Mouse (Mus musculus) heart, embryonic 14.5 days (tissue): ENCODE data around the gene Zgrf1. TPM values are rescaled to one million over a fixed set of nuclear protein-coding genes. Genes with fewer than 3 reads are reported as not detected.

Source experiments
- ATAC-seq: fragments of 200-750 bp; cut with Nextera tagmentation; 2 replicates; pipeline ENCODE4 v1.8.0; 2017; ENCODE audit warnings: low read depth, moderate TSS enrichment; ENCODE audit not compliant: insufficient number of reproducible peaks, insufficient read depth, low FRiP score
- H3K27ac ChIP-seq, 2 experiments: fragments of 200-500 bp in 1 of 2; fragments of 300-500 bp in 1 of 2; sonication (generic) in 1 of 2; replicated peaks in 1 of 2; 2 replicates each; pipeline ENCODE4 v1.5.1; 2012 to 2014; ENCODE audit warnings: low read depth in 2 of 2, low read length in 2 of 2, control low read depth in 1 of 2, mild to moderate bottlenecking in 1 of 2, mixed read lengths in 1 of 2; ENCODE audit not compliant: control insufficient read depth in 1 of 2, insufficient read depth in 1 of 2
- H3K27me3 ChIP-seq: fragments of 300-500 bp; sonication (generic); 2 replicates; pipeline ENCODE4 v1.6.1; 2014; ENCODE audit warnings: mild to moderate bottlenecking, low read length, control low read depth; ENCODE audit not compliant: control insufficient read depth, insufficient read depth
- H3K36me3 ChIP-seq: fragments of 300-500 bp; sonication (generic); 2 replicates; pipeline ENCODE4 v1.6.1; 2014; ENCODE audit warnings: mild to moderate bottlenecking, control low read depth, low read length, mixed read lengths; ENCODE audit not compliant: control insufficient read depth, insufficient read depth
- H3K4me1 ChIP-seq, 2 experiments: fragments of 200-500 bp in 1 of 2; fragments of 300-500 bp in 1 of 2; sonication (generic) in 1 of 2; 2 replicates each; pipeline ENCODE4 v1.6.1; 2012 to 2014; ENCODE audit warnings: low read length in 2 of 2, control low read depth in 1 of 2, mixed read lengths in 1 of 2; ENCODE audit not compliant: control insufficient read depth in 2 of 2, insufficient read depth in 2 of 2
- H3K4me2 ChIP-seq: fragments of 300-500 bp; sonication (generic); 2 replicates; pipeline ENCODE4 v1.6.1; 2014; ENCODE audit warnings: mild to moderate bottlenecking, low read length
- H3K4me3 ChIP-seq, 2 experiments: fragments of 200-500 bp in 1 of 2; fragments of 300-500 bp in 1 of 2; sonication (generic) in 1 of 2; 2 replicates each; pipeline ENCODE4 v1.5.1; 2012 to 2014; ENCODE audit warnings: low read length in 2 of 2, mild to moderate bottlenecking in 2 of 2, control low read depth in 1 of 2, low read depth in 1 of 2, moderate library complexity in 1 of 2; ENCODE audit not compliant: control insufficient read depth in 1 of 2, insufficient read depth in 1 of 2
- H3K9ac ChIP-seq: fragments of 300-500 bp; sonication (generic); 2 replicates; pipeline ENCODE4 v1.6.1; 2014; ENCODE audit warnings: mild to moderate bottlenecking, low read length
- H3K9me3 ChIP-seq: fragments of 300-500 bp; sonication (generic); 2 replicates; pipeline ENCODE4 v1.6.1; 2016; ENCODE audit warnings: low read length, control low read depth; ENCODE audit not compliant: control insufficient read depth
- WGBS: fragments of 180-500 bp; shearing (Covaris S2); extraction: QIAGEN DNeasy Blood & Tissue Kit; methylation state at CpG from one replicate; pipeline ENCODE4 v1.1.7; 2014; 5-methylcytosine and 5-hydroxymethylcytosine counted together
- polyA plus RNA-seq: library from polyadenylated mRNA; unstranded; fragments of >200 nt; fragmentation: Nextera tagmentation; extraction: Ambion mirVana; gene quantifications from 2 replicates; pipeline ENCODE4 v1.2.1, GENCODE M21; 2014

The Zgrf1 gene
- 8.8 and 9.5 TPM in 2 replicates for polyA plus RNA-seq

- Histone ChIP-seq H3K4me3 (peak within 1 kb of the TSS; percentile 66 to 76), H3K9me3 (no peaks in the 10 kb centered on the region), H3K9ac (peak within 1 kb of the TSS; percentile 81), H3K27me3 (no peaks in the 10 kb centered on the region), H3K27ac (peak within 1 kb of the TSS; percentile 95 to 96), H3K36me3 (peaks cover 22% of the 10 kb centered on the region), H3K4me1 (peaks cover 0 to 9% of the 10 kb centered on the region in 2 experiments; a peak in 2 of 4 replicates), H3K4me2 (peak within 1 kb of the TSS; percentile 73)
- peak; percentile 99 for ATAC-seq
- WGBS = under 1% methylated on average over 72 of the region's 73 CpGs
These were observed at the start of gene Zgrf1, which contains the start of gene Larp7 for GRCm38 (mm10) chr3:127552973-127553719. Gene Zgrf1 (plus strand): TSS chr3:127553489. Gene Larp7 (minus strand): TSS chr3:127553349.

GRCm38 (mm10) chr3:127507878-127508783, 45.2 kb upstream of the Zgrf1 start:
- Histone ChIP-seq H3K4me2 (no peak overlapping the region), H3K9me3 (no peaks in the 10 kb centered on the region), H3K27me3 (no peaks in the 10 kb centered on the region), H3K9ac (no peak overlapping the region), H3K4me3 (no peak overlapping the region), H3K4me1 (no peaks in the 10 kb centered on the region), H3K36me3 (no peaks in the 10 kb centered on the region), H3K27ac (no peak overlapping the region)
- ATAC-seq = no peak
- 67% methylated on average over 15 of the region's 15 CpGs for WGBS

GRCm38 (mm10) chr3:127511786-127512746, 41.2 kb upstream of the Zgrf1 start:
- WGBS = 73% methylated on average over 12 of the region's 12 CpGs
- Histone ChIP-seq H3K4me3 (no peak overlapping the region), H3K27ac (no peak overlapping the region), H3K36me3 (no peaks in the 10 kb centered on the region), H3K9ac (no peak overlapping the region), H3K27me3 (no peaks in the 10 kb centered on the region), H3K4me2 (no peak overlapping the region), H3K4me1 (no peaks in the 10 kb centered on the region), H3K9me3 (no peaks in the 10 kb centered on the region)
- ATAC-seq = no peak

GRCm38 (mm10) chr3:127512794-127513335, 40.4 kb upstream of the Zgrf1 start:
- Histone ChIP-seq H3K4me2 (no peak overlapping the region), H3K4me3 (no peak overlapping the region), H3K36me3 (no peaks in the 10 kb centered on the region), H3K27ac (no peak overlapping the region), H3K4me1 (no peaks in the 10 kb centered on the region), H3K27me3 (no peaks in the 10 kb centered on the region), H3K9me3 (no peaks in the 10 kb centered on the region), H3K9ac (no peak overlapping the region)
- 67% methylated on average over 15 of the region's 15 CpGs for WGBS
- no peak for ATAC-seq

- 67% methylated on average over 2 of the region's 2 CpGs for WGBS
- no peaks in the 10 kb centered on the region for H3K36me3 ChIP-seq
- ATAC-seq = no peak
These were observed 39.6 kb upstream of the Zgrf1 start for GRCm38 (mm10) chr3:127513699-127514098.

GRCm38 (mm10) chr3:127515251-127515650, 38.0 kb upstream of the Zgrf1 start:
- peaks cover 2 to 3% of the 10 kb centered on the region in 2 experiments; a peak in 3 of 4 replicates for H3K4me1 ChIP-seq
- no peak overlapping the region for H3K9ac ChIP-seq
- no peaks in the 10 kb centered on the region for H3K36me3 ChIP-seq
- ATAC-seq = no peak
- H3K4me3 ChIP-seq = no peak overlapping the region
- no peaks in the 10 kb centered on the region for H3K9me3 ChIP-seq
- WGBS = 87% methylated on average over 1 of the region's 1 CpGs
- no peak overlapping the region for H3K4me2 ChIP-seq
- no peak overlapping the region for H3K27ac ChIP-seq
- no peaks in the 10 kb centered on the region for H3K27me3 ChIP-seq

More at GRCm38 (mm10) chr3:127513699-127514098, 39.6 kb upstream of the Zgrf1 start:
- no peaks in the 10 kb centered on the region for H3K4me1 ChIP-seq
- no peak overlapping the region for H3K4me3 ChIP-seq
- no peaks in the 10 kb centered on the region for H3K27me3 ChIP-seq
- H3K9me3 ChIP-seq = no peaks in the 10 kb centered on the region
- H3K4me2 ChIP-seq = no peak overlapping the region
- no peak overlapping the region for H3K27ac ChIP-seq
- H3K9ac ChIP-seq = no peak overlapping the region
